Mouse (Mus musculus): ENCODE measurements around the gene Gm5965. TPM values are rescaled to one million over a fixed set of nuclear protein-coding genes. Genes with fewer than 3 reads are reported as not detected.

The Gm5965 gene
- not detected for polyA plus RNA-seq (2017; shearing (Covaris generic))

DNA sequence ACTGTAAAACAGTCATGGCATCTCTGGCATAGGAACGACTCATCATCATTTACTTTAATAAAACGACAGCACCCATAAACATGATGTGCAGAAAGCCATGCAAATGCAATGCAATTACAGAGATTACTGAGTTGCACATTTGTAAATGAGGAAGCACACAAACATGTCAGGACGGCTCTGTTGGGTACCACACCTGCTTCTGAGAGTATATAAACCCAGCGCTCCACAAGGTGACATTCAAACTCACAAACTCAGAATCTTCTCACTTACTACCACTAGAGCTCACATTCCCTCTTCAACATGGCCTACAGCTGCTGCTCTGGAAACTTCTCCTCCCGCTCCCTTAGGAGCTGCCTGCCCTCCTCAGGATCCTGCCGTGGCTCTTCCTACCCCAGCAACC, at the start of gene Gm5965:
Gene Gm5965 (plus strand): TSS at position 301 of the 400 bp plus-strand sequence.

DNA sequence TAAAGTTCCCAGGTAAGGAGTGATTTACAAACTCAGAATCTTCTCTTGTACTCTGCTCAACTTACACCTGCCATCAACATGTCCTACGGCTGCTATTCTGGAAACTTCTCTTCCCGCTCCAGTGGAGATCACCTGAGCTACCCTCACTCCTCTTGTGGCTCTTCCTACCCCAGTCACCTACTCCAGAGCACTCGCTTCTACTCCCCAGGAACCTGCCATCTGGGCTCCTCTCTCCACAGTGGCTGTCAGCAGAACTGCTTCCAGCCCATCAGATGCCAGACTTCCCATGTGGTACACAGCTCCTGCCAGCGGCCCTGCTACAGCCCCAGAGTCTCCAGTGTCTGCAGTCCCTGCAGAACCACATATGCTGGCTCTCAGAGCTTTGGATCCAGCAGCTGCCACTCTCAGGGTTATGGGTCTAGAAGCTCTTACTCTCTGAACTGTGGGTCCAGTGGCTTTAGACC, 48.9 kb upstream of the Gm5965 start, which contains the start of gene Krtap13-1:
Gene Krtap13-1 (plus strand): TSS at position 51 of the 464 bp plus-strand sequence.

DNA sequence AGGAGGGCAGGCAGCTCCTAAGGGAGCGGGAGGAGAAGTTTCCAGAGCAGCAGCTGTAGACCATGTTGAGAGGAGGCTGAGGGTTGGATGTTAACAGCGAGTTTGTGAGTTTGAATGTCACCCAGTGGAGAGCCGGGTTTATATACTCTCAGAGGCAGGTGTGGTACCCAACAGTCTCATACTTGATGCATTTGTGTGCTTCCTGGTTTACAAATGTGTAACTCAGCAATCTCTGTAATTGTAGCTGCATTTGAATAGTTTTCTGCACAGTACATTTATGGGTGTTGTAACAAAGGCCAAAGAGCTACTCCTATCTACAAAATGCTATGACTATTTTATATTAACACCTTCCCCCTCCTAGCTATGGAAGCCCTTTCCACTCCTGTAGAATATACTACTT, 26.2 kb upstream of the Gm5965 start, which contains the start of gene Krtap13:
Gene Krtap13 (minus strand): TSS at position 101 of the 400 bp plus-strand sequence.

DNA sequence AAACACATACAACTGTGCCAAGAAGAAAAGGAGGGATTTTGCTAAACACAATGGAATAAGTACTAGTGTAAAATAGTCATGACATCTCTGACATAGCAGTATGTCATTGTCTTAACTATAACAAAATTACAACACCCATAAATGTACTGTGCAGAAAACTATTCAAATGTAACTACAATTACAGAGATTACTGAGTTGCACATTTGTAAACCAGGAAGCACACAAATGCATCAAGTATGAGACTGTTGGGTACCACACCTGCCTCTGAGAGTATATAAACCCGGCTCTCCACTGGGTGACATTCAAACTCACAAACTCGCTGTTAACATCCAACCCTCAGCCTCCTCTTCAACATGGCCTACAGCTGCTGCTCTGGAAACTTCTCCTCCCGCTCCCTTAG, 19.1 kb upstream of the Gm5965 start, which contains the start of gene 2310034C09Rik:
Gene 2310034C09Rik (plus strand): TSS at position 301 of the 400 bp plus-strand sequence.

DNA sequence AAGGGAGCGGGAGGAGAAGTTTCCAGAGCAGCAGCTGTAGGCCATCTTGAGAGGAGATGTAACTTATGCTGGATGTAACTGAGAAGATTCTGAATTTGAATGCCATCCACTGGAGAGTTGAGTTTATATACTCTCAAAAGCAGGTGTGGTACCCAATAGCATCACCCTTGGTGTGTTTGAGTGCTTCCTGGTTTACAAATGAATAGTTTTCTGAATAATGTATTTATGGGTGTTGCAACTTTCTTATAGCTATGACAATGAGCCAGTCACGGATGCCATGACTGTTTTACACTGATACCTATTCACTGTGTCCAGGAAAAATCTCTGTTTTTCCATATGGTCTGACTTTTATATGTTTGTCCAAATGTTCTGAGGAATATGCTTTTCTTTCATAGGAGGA, 3.6 kb upstream of the Gm5965 start, which contains the start of gene 2310057N15Rik:
Gene 2310057N15Rik (minus strand): TSS at position 101 of the 400 bp plus-strand sequence.

DNA sequence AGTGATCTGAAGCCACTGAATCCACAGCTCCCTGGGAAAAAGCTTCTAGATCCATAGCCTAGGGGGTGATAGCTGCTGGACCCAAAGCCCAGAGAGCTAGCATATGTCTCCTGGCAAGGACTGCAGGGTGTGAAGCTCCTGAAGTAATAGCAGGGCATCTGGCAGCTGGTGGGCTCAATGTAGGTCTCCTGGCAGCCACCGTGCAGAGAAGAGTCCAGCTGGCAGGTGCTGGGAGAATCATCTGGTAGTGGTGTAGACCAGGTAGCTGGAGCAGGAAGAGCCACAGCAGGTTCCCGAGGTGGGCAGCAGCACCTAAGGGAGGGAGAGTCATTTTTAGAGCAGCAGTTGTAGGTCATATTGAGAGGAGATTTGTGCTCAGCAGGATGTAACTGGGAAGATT, 34.1 kb downstream of the Gm5965 start, which contains the start of gene Gm20741:
Gene Gm20741 (minus strand): TSS at position 394 of the 400 bp plus-strand sequence.

DNA sequence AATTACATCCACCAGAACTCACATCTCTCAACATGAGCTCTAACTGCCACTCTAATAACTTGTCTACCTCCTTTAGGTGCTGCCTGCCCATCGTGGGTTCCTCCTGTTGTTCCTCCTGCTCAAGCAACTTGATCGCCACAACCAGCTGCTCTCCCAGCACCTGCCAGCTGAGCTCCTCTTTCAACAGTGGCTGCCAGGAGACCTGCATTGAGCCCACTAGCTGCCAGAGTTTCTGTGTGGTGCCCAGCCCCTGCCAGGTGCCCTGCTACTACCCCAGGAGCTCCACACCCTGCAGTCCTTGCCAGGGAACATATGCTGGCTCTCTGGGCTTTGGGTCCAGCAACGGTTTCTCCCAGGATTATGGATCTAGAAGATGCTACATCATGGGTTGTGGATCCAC, 42.4 kb downstream of the Gm5965 start, which contains the start of gene Krtap15:
Gene Krtap15 (plus strand): TSS at position 150 of the 400 bp plus-strand sequence.

DNA sequence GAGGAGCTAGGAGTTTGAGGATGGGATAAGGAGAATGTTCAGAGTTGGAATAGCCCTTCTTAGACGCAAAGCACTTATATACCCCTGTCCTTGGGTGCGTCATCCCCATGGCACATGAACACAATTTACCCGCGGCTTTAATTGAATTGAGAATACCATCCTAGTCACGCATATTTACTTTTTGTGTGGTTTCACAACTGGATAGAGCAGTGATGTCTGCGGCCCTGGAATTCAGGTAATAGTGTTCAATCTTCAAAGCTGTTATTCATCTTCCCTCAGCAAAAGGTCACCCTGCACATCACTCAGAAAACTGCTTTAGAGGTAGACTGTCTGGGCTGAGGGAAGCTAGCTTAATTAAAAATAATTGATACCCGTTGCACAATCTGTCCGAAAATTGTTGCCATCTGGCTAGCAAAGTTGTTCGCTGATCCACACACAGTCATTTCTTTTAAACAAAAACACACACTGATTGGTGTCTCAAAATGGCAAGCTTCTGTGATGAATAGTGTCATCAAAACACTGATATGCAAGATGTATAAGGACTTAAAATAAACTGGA, 48.5 kb downstream of the Gm5965 start, which contains the start of gene Krtap14:
Gene Krtap14 (minus strand): TSS at position 51 of the 558 bp plus-strand sequence.

Other genes starting within 250 kb of the Gm5965 start
- gene Cldn8, start 214.7 kb upstream of the Gm5965 start, polyA plus RNA-seq (2017; shearing (Covaris generic)) = under 1 TPM; 0.23 to 0.58 TPM
- gene Krtap24-1, start 165.6 kb upstream of the Gm5965 start, polyA plus RNA-seq (2017; shearing (Covaris generic)) = not detected
- gene 2310079G19Rik, start 150.2 kb upstream of the Gm5965 start, polyA plus RNA-seq (2017; shearing (Covaris generic)) = not detected
- gene Krtap26-1, start 130.1 kb upstream of the Gm5965 start, polyA plus RNA-seq (2017; shearing (Covaris generic)) = under 1 TPM in 1 of 2 experiments, not detected in 1; 0.18 TPM
- gene Krtap27-1, start 106.2 kb upstream of the Gm5965 start, polyA plus RNA-seq (2017; shearing (Covaris generic)) = not detected
- gene 2310061N02Rik, start 69.9 kb upstream of the Gm5965 start, polyA plus RNA-seq (2017; shearing (Covaris generic)) = under 1 TPM in 1 of 2 experiments, not detected in 1; 0.37 TPM
- gene Krtap13-1, start 49.0 kb upstream of the Gm5965 start, polyA plus RNA-seq (2017; shearing (Covaris generic)) = not detected
- not detected for gene Krtap13, start 26.3 kb upstream of the Gm5965 start, polyA plus RNA-seq (2017; shearing (Covaris generic))
- under 1 TPM in 1 of 2 experiments, not detected in 1; 0.37 TPM for gene 2310034C09Rik, start 19.0 kb upstream of the Gm5965 start, polyA plus RNA-seq (2017; shearing (Covaris generic))
- not detected for gene 2310057N15Rik, start 3.7 kb upstream of the Gm5965 start, polyA plus RNA-seq (2017; shearing (Covaris generic))
- gene Gm20741, start 34.3 kb downstream of the Gm5965 start, polyA plus RNA-seq (2017; shearing (Covaris generic)) = not detected
- gene Krtap15, start 42.3 kb downstream of the Gm5965 start, polyA plus RNA-seq (2017; shearing (Covaris generic)) = not detected
- not detected for gene Krtap14, start 48.2 kb downstream of the Gm5965 start, polyA plus RNA-seq (2017; shearing (Covaris generic))
- gene Krtap19-1, start 91.5 kb downstream of the Gm5965 start, polyA plus RNA-seq (2017; shearing (Covaris generic)) = not detected
- not detected for gene Krtap19-2, start 96.4 kb downstream of the Gm5965 start, polyA plus RNA-seq (2017; shearing (Covaris generic))
- not detected for gene Krtap19-3, start 100.1 kb downstream of the Gm5965 start, polyA plus RNA-seq (2017; shearing (Covaris generic))
- gene Krtap19-4, start 107.2 kb downstream of the Gm5965 start, polyA plus RNA-seq (2017; shearing (Covaris generic)) = not detected
- not detected for gene Krtap19-5, start 118.6 kb downstream of the Gm5965 start, polyA plus RNA-seq (2017; shearing (Covaris generic))
- gene Krtap19-9b, start 154.4 kb downstream of the Gm5965 start, polyA plus RNA-seq (2017; shearing (Covaris generic)) = not detected
- gene Krtap16-3, start 185.0 kb downstream of the Gm5965 start, polyA plus RNA-seq (2017; shearing (Covaris generic)) = not detected
- gene Krtap22-2, start 232.9 kb downstream of the Gm5965 start, polyA plus RNA-seq (2017; shearing (Covaris generic)) = not detected
- not detected for gene Gm10229, start 237.4 kb downstream of the Gm5965 start, polyA plus RNA-seq (2017; shearing (Covaris generic))

Measured in activated CD4-positive, CD25-positive, alpha-beta regulatory T cell (primary cell).